Mouse (Mus musculus): Measurements from ENCODE around the gene Vapa. TPM values are rescaled to one million over a fixed set of nuclear protein-coding genes. Genes with fewer than 3 reads are reported as not detected.
"Not testable (repeated sequence)": the region's sequence is repeated elsewhere in the genome, so short reads cannot be mapped to it uniquely, and the experiment has no call there.

Vapa gene
- polyA plus RNA-seq, 1 experiment: 96.0 TPM

DNA sequence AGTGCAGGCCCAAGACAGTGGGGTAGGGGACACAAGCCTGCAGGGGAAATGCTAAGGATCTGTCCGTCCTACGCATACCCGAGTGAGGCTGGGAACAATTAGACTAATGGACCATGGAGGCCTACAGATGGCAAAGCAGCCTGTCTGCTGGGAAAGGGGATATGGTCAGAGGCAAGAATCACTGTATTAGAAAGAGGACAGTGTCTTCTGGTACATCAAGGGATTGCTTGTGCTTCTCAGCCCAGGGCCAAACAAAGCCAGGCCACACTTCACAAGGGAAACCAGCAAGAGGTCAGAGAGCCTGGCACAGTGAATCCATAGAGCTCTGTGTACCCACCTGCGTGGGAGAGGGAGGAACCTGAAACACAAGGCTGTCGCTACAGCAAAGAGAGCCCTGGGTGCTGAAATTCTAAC, 29.2 kb upstream of the Vapa start:
- no peaks in the 10 kb centered on the region for H3K36me3 ChIP-seq (ENCODE audit: control insufficient read depth, insufficient read depth, low read length)
- H3K27me3 ChIP-seq (ENCODE audit: control insufficient read depth, insufficient read depth, low read length): no peaks in the 10 kb centered on the region
- H3K4me3 ChIP-seq (ENCODE audit: low read depth, low read length): no peak overlapping the region
- WGBS: 75% methylated on average over 5 of the region's 5 CpGs
- TF ChIP-seq POLR2A (IDR thresholded peaks at IDR 0.05; ENCODE audit: low read depth, low read length) (no peak), CTCF (IDR thresholded peaks at IDR 0.05; ENCODE audit: extremely low read depth, insufficient read length, insufficient replicate concordance, low read depth, low read length) (no peak)
- no peaks in the 10 kb centered on the region; the same call in 1 of the 2 replicates for H3K4me1 ChIP-seq (ENCODE audit: control insufficient read depth, insufficient read depth, insufficient read length, low read length)
- H3K27ac ChIP-seq (ENCODE audit: insufficient read depth, low read depth, low read length): no peak overlapping the region

DNA sequence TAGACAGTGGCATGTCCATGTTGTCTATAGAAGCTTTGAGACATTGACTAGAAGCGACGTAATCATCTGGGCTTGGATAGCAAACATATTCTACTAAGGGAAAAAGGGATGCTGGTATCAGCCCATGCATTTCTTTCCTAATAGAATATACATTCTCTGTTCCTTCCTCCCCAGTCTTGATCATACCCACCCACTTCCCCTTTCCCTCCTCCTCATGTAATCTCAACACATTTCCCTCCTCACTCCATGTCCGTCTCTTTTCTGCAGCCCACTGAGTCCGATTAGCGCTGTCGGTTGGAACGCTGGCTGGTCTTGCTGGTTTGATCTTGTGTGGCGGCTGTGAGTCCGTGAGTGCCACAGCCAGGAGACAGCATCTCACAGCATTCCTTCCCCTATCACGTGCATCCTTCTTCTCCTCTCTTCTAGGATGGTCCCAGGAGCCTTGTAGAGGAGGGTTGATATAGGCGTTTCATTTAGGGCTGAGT, 28.4 kb upstream of the Vapa start, which contains the start of gene Txndc2:
Txndc2 (minus strand) TSS at position 435 of the 485 bp plus-strand sequence.
- Histone ChIP-seq H3K27ac (ENCODE audit: insufficient read depth, low read depth, low read length) (no peak within 1 kb of the TSS), H3K27me3 (ENCODE audit: control insufficient read depth, insufficient read depth, low read length) (no peaks in the 10 kb centered on the region), H3K4me1 (ENCODE audit: control insufficient read depth, insufficient read depth, insufficient read length, low read length) (no peaks in the 10 kb centered on the region; the same call in 1 of the 2 replicates), H3K36me3 (ENCODE audit: control insufficient read depth, insufficient read depth, low read length) (no peaks in the 10 kb centered on the region), H3K4me3 (ENCODE audit: low read depth, low read length) (no peak within 1 kb of the TSS)
- WGBS: 91% methylated on average over 11 of the region's 11 CpGs
- no peak for TF ChIP-seq CTCF (IDR thresholded peaks at IDR 0.05; ENCODE audit: extremely low read depth, insufficient read length, insufficient replicate concordance, low read depth, low read length)
- no peak for TF ChIP-seq POLR2A (IDR thresholded peaks at IDR 0.05; ENCODE audit: low read depth, low read length)

DNA sequence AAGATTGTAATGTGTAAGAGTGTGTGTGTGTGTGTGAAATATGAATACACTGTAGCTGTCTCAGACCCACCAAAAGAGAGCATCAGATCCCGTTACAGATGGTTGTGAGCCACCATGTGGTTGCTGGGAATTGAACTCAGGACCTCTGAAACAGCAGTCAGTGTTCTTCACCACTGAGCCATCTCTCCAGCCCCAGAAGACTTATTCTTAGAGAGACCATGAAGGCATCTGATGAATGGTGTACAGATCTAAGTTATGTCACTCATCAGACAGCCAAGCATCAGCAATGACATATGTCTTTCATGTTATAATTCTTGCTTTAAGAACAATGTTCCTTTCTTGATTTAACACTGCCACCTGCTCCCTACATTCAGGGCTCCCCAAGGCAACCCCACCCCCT, 25.8 kb upstream of the Vapa start:
- Histone ChIP-seq H3K4me3 (ENCODE audit: low read depth, low read length) (no peak overlapping the region), H3K36me3 (ENCODE audit: control insufficient read depth, insufficient read depth, low read length) (no peaks in the 10 kb centered on the region), H3K4me1 (ENCODE audit: control insufficient read depth, insufficient read depth, insufficient read length, low read length) (no peaks in the 10 kb centered on the region; the same call in 1 of the 2 replicates), H3K27me3 (ENCODE audit: control insufficient read depth, insufficient read depth, low read length) (no peaks in the 10 kb centered on the region), H3K27ac (ENCODE audit: insufficient read depth, low read depth, low read length) (no peak overlapping the region)
- 98% methylated on average over 1 of the region's 1 CpGs for WGBS
- no peak for TF ChIP-seq CTCF (IDR thresholded peaks at IDR 0.05; ENCODE audit: extremely low read depth, insufficient read length, insufficient replicate concordance, low read depth, low read length)
- no peak for TF ChIP-seq POLR2A (IDR thresholded peaks at IDR 0.05; ENCODE audit: low read depth, low read length)

DNA sequence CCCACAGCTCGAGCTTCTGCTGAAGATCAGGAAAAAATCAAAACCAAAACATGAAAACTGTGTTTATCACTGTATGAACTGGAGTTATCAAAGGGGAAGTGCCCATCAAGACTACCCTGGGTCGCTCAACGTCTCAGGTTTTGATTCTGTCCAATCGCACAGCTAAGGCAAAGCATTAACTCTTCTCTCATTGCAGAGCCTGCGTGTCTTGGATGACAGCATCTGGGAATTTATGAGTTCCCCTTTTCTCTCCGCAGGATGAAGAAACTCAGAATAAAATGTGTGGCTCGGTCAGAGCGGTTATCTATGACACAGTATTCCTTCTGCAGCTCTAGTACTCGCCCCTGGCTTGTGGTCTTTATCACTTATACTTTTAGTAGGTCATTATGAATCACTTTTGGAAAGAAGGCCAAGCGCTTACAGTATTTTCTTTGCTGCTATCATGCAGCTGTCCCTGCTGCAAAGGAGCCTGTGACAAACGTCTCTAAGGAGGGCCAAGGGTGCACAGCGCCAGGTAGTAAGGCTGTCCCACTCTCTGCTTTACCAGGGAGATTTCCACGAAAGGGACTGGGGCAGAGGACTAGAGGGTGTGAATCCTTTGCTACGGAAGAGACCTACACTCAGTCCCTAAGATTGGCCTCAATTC, 22.5 kb upstream of the Vapa start:
- Histone ChIP-seq H3K36me3 (ENCODE audit: control insufficient read depth, insufficient read depth, low read length) (no peaks in the 10 kb centered on the region), H3K27me3 (ENCODE audit: control insufficient read depth, insufficient read depth, low read length) (no peaks in the 10 kb centered on the region), H3K27ac (ENCODE audit: insufficient read depth, low read depth, low read length) (no peak overlapping the region), H3K4me1 (ENCODE audit: control insufficient read depth, insufficient read depth, insufficient read length, low read length) (no peaks in the 10 kb centered on the region), H3K4me3 (ENCODE audit: low read depth, low read length) (no peak overlapping the region)
- TF ChIP-seq POLR2A (IDR thresholded peaks at IDR 0.05; ENCODE audit: low read depth, low read length) (no peak), CTCF (IDR thresholded peaks at IDR 0.05; ENCODE audit: extremely low read depth, insufficient read length, insufficient replicate concordance, low read depth, low read length) (no peak)
- WGBS: 64% methylated on average over 14 of the region's 14 CpGs

GRCm38 (mm10) chr17:65629943-65630342, 16.6 kb upstream of the Vapa start:
- TF ChIP-seq POLR2A (IDR thresholded peaks at IDR 0.05; ENCODE audit: low read depth, low read length): no peak
- no peak for TF ChIP-seq CTCF (IDR thresholded peaks at IDR 0.05; ENCODE audit: extremely low read depth, insufficient read length, insufficient replicate concordance, low read depth, low read length)
- Histone ChIP-seq H3K27me3 (ENCODE audit: control insufficient read depth, insufficient read depth, low read length) (no peaks in the 10 kb centered on the region), H3K27ac (ENCODE audit: insufficient read depth, low read depth, low read length) (no peak overlapping the region), H3K36me3 (ENCODE audit: control insufficient read depth, insufficient read depth, low read length) (no peaks in the 10 kb centered on the region), H3K4me3 (ENCODE audit: low read depth, low read length) (no peak overlapping the region), H3K4me1 (ENCODE audit: control insufficient read depth, insufficient read depth, insufficient read length, low read length) (peaks cover 12% of the 10 kb centered on the region; the same call in 1 of the 2 replicates)
- WGBS: 76% methylated on average over 6 of the region's 6 CpGs

DNA sequence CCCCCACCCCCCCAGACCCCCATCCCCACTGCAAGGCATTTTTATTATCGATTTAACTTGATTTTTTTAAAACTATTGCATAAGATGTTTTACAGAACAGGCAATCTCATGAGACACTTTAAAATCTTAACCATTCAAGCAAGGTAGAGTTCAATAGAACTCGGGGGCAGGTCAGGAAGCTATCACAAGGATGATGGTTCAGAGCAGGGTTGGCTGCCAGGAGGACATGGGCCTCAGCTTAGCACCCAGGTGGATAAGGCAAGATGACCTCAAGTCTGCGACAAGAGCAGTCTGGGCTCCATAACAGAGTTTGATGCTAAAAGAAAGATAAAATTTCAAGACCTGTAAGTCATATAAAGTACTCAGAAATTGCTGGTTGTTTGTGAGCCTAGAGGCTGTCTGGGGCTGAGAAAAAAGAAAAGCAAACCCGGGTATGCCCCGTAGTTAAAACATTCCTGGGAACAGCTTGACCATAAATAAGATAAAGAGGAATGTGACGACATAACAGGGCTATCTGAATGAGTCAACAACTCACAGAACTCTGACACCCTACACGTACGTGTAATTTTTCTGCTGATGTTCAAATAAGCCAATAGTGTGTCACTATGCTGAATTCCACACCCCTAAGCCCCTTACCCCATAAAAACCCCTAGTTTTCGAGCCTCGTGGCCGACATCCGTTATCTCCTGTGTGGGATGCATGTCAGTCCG, 15.6 kb upstream of the Vapa start:
- H3K36me3 ChIP-seq (ENCODE audit: control insufficient read depth, insufficient read depth, low read length); H3K27me3 ChIP-seq (ENCODE audit: control insufficient read depth, insufficient read depth, low read length); H3K27ac ChIP-seq (ENCODE audit: insufficient read depth, low read depth, low read length); H3K4me3 ChIP-seq (ENCODE audit: low read depth, low read length): not testable (repeated sequence)
- 61% methylated on average over 13 of the region's 13 CpGs for WGBS
- H3K4me1 ChIP-seq (ENCODE audit: control insufficient read depth, insufficient read depth, insufficient read length, low read length): peaks cover 18% of the 10 kb centered on the region; the same call in 1 of the 2 replicates

GRCm38 (mm10) chr17:65626301-65626700, 12.9 kb upstream of the Vapa start:
- no peak overlapping the region for H3K4me3 ChIP-seq (ENCODE audit: low read depth, low read length)
- no peak overlapping the region for H3K27ac ChIP-seq (ENCODE audit: insufficient read depth, low read depth, low read length)
- no peaks in the 10 kb centered on the region for H3K27me3 ChIP-seq (ENCODE audit: control insufficient read depth, insufficient read depth, low read length)
- H3K36me3 ChIP-seq (ENCODE audit: control insufficient read depth, insufficient read depth, low read length): no peaks in the 10 kb centered on the region
- TF ChIP-seq CTCF (IDR thresholded peaks at IDR 0.05; ENCODE audit: extremely low read depth, insufficient read length, insufficient replicate concordance, low read depth, low read length) (no peak), POLR2A (IDR thresholded peaks at IDR 0.05; ENCODE audit: low read depth, low read length) (no peak)
- 81% methylated on average over 6 of the region's 6 CpGs for WGBS
- peaks cover 18% of the 10 kb centered on the region; the same call in 1 of the 2 replicates for H3K4me1 ChIP-seq (ENCODE audit: control insufficient read depth, insufficient read depth, insufficient read length, low read length)

All from small intestine, adult 2 months (tissue).